Mouse (Mus musculus) embryonic facial prominence, embryonic 13.5 days (tissue): ENCODE data around the gene Slamf1. TPM values are rescaled to one million over a fixed set of nuclear protein-coding genes. Genes with fewer than 3 reads are reported as not detected.

Source experiments
- ATAC-seq: fragments of 200-750 bp; cut with Nextera tagmentation; 2 replicates; pipeline ENCODE4 v1.8.0; 2017; ENCODE audit warnings: low read depth; ENCODE audit not compliant: insufficient number of reproducible peaks, insufficient read depth, low FRiP score, low TSS enrichment
- H3K27ac ChIP-seq: fragments of 300-500 bp; sonication (generic); 2 replicates; pipeline ENCODE4 v1.5.1; 2015; ENCODE audit warnings: moderate library complexity, mild to moderate bottlenecking, inconsistent platforms
- H3K27me3 ChIP-seq: fragments of 300-500 bp; sonication (generic); 2 replicates; pipeline ENCODE4 v1.6.1; 2015; ENCODE audit warnings: mild to moderate bottlenecking, inconsistent platforms
- H3K36me3 ChIP-seq: fragments of 300-500 bp; sonication (generic); 2 replicates; pipeline ENCODE4 v1.6.1; 2015; ENCODE audit warnings: mild to moderate bottlenecking, inconsistent platforms
- H3K4me1 ChIP-seq: fragments of 300-500 bp; sonication (generic); 2 replicates; pipeline ENCODE4 v1.6.1; 2015; ENCODE audit warnings: inconsistent platforms
- H3K4me2 ChIP-seq: fragments of 300-500 bp; sonication (generic); 2 replicates; pipeline ENCODE4 v1.6.1; 2015; ENCODE audit warnings: moderate library complexity, mild to moderate bottlenecking, inconsistent platforms
- H3K4me3 ChIP-seq: fragments of 300-500 bp; sonication (generic); 2 replicates; pipeline ENCODE4 v1.5.1; 2015; ENCODE audit warnings: mild to moderate bottlenecking, inconsistent platforms
- H3K9ac ChIP-seq: fragments of 300-500 bp; sonication (generic); 2 replicates; pipeline ENCODE4 v1.6.1; 2015; ENCODE audit warnings: mild to moderate bottlenecking, inconsistent platforms
- H3K9me3 ChIP-seq: fragments of 300-500 bp; sonication (generic); 2 replicates; pipeline ENCODE4 v1.6.1; 2016; ENCODE audit warnings: inconsistent platforms
- WGBS: fragments of 180-500 bp; shearing (Covaris S2); methylation state at CpG from one replicate; pipeline ENCODE4 v1.1.7; 2015; ENCODE audit warnings: mixed read lengths; 5-methylcytosine and 5-hydroxymethylcytosine counted together
- polyA plus RNA-seq: library from polyadenylated mRNA; unstranded; fragments of >200 nt; fragmentation: Nextera tagmentation; extraction: Ambion mirVana; gene quantifications from 2 replicates; pipeline ENCODE4 v1.2.1, GENCODE M21; 2015

Gene Slamf1
- polyA plus RNA-seq, 1 experiment from 2014 or later, result 0.35 TPM

- Histone ChIP-seq H3K9ac (no peak overlapping the region), H3K36me3 (no peaks in the 10 kb centered on the region), H3K4me2 (no peak overlapping the region), H3K9me3 (no peaks in the 10 kb centered on the region), H3K27ac (no peak overlapping the region), H3K4me1 (no peaks in the 10 kb centered on the region), H3K4me3 (no peak overlapping the region), H3K27me3 (no peaks in the 10 kb centered on the region)
- peak; percentile 69; the same call in 1 of the 2 replicates for ATAC-seq
- WGBS, result 12% methylated on average over 8 of the region's 8 CpGs
Measured at GRCm38 (mm10) chr1:171815545-171816439, 48.9 kb downstream of the Slamf1 start.

- no peak overlapping the region for H3K27ac ChIP-seq
- H3K4me1 ChIP-seq, result no peaks in the 10 kb centered on the region
- no peak overlapping the region for H3K4me3 ChIP-seq
- 83% methylated on average over 4 of the region's 4 CpGs for WGBS
- no peak overlapping the region for H3K4me2 ChIP-seq
- no peaks in the 10 kb centered on the region for H3K27me3 ChIP-seq
- ATAC-seq, result no peak
- H3K36me3 ChIP-seq, result no peaks in the 10 kb centered on the region
- H3K9ac ChIP-seq, result no peak overlapping the region
- no peaks in the 10 kb centered on the region for H3K9me3 ChIP-seq
Measured at GRCm38 (mm10) chr1:171816991-171817390, 50.1 kb downstream of the Slamf1 start.

- H3K4me3 ChIP-seq, result no peak overlapping the region
Measured at GRCm38 (mm10) chr1:171821331-171821730, 54.4 kb downstream of the Slamf1 start.

GRCm38 (mm10) chr1:171825462-171825861 is 58.5 kb downstream of the Slamf1 start:
- Histone ChIP-seq H3K36me3 (no peaks in the 10 kb centered on the region), H3K9me3 (no peaks in the 10 kb centered on the region), H3K9ac (no peak overlapping the region), H3K4me1 (no peaks in the 10 kb centered on the region), H3K4me3 (no peak overlapping the region), H3K27me3 (no peaks in the 10 kb centered on the region), H3K4me2 (no peak overlapping the region), H3K27ac (no peak overlapping the region)
- 50% methylated on average over 4 of the region's 4 CpGs for whole genome bisulfite sequencing
- ATAC-seq, result no peak

More at GRCm38 (mm10) chr1:171821331-171821730, 54.4 kb downstream of the Slamf1 start:
- WGBS, result 31% methylated on average over 1 of the region's 1 CpGs
- Histone ChIP-seq H3K36me3 (no peaks in the 10 kb centered on the region), H3K4me1 (no peaks in the 10 kb centered on the region), H3K9me3 (no peaks in the 10 kb centered on the region), H3K4me2 (no peak overlapping the region), H3K27me3 (no peaks in the 10 kb centered on the region), H3K27ac (no peak overlapping the region), H3K9ac (no peak overlapping the region)
- no peak for ATAC-seq

- ATAC-seq, result no peak
- H3K9ac ChIP-seq, result no peak overlapping the region
- H3K4me1 ChIP-seq, result no peaks in the 10 kb centered on the region
- no peaks in the 10 kb centered on the region for H3K36me3 ChIP-seq
- no peaks in the 10 kb centered on the region for H3K27me3 ChIP-seq
- H3K4me2 ChIP-seq, result no peak overlapping the region
- no peaks in the 10 kb centered on the region for H3K9me3 ChIP-seq
- H3K27ac ChIP-seq, result no peak overlapping the region
- no peak overlapping the region for H3K4me3 ChIP-seq
Measured at GRCm38 (mm10) chr1:171826164-171826563, 59.2 kb downstream of the Slamf1 start.

- Histone ChIP-seq H3K4me3 (no peak overlapping the region), H3K27me3 (no peaks in the 10 kb centered on the region), H3K9me3 (no peaks in the 10 kb centered on the region), H3K27ac (no peak overlapping the region), H3K9ac (no peak overlapping the region), H3K4me1 (no peaks in the 10 kb centered on the region), H3K4me2 (no peak overlapping the region), H3K36me3 (no peaks in the 10 kb centered on the region)
- ATAC-seq, result no peak
Measured at GRCm38 (mm10) chr1:171827674-171828073, 60.7 kb downstream of the Slamf1 start.

GRCm38 (mm10) chr1:171839488-171839887 is 72.6 kb downstream of the Slamf1 start, which contains the start of gene Cd84:
Gene Cd84, plus strand, starts transcription at chr1:171839697.
- WGBS, result 89% methylated on average over 3 of the region's 3 CpGs
- Histone ChIP-seq H3K27me3 (no peaks in the 10 kb centered on the region), H3K27ac (no peak within 1 kb of the TSS), H3K4me1 (no peaks in the 10 kb centered on the region), H3K36me3 (no peaks in the 10 kb centered on the region), H3K4me2 (no peak within 1 kb of the TSS), H3K4me3 (no peak within 1 kb of the TSS), H3K9ac (no peak within 1 kb of the TSS), H3K9me3 (no peaks in the 10 kb centered on the region)
- ATAC-seq, result no peak

DNA sequence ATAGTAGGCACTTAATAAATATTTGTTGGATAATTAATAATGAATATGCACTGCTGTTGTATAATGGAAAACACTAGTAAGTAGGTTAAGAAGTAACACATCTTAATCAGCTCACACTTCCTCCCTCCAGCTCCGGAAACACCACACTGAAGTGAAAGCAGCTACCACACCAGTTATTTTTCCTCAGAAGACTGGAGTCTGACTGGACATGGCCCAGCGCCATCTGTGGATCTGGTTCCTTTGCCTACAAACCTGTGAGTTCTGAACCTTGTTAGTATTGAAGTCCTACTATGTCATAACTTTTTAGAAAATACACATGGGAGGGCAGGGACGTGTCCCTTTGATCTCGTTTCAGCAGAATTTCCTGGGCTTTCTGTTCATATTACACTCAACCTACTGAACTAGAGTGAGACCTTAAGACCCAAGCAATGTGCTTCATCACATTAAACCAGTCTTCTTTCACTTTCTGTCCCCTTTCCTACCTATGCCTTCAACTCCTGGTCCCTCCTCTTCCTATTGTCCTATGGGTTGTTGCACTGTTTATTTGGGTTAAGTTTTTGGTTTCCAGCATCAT is 73.6 kb downstream of the Slamf1 start:
- no peaks in the 10 kb centered on the region for H3K4me1 ChIP-seq
- no peaks in the 10 kb centered on the region for H3K36me3 ChIP-seq
- H3K9ac ChIP-seq, result no peak overlapping the region
- H3K27ac ChIP-seq, result no peak overlapping the region
- H3K27me3 ChIP-seq, result no peaks in the 10 kb centered on the region
- no peak overlapping the region for H3K4me3 ChIP-seq
- ATAC-seq, result no peak
- H3K4me2 ChIP-seq, result no peak overlapping the region
- no peaks in the 10 kb centered on the region for H3K9me3 ChIP-seq
- 77% methylated on average over 4 of the region's 4 CpGs for WGBS

DNA sequence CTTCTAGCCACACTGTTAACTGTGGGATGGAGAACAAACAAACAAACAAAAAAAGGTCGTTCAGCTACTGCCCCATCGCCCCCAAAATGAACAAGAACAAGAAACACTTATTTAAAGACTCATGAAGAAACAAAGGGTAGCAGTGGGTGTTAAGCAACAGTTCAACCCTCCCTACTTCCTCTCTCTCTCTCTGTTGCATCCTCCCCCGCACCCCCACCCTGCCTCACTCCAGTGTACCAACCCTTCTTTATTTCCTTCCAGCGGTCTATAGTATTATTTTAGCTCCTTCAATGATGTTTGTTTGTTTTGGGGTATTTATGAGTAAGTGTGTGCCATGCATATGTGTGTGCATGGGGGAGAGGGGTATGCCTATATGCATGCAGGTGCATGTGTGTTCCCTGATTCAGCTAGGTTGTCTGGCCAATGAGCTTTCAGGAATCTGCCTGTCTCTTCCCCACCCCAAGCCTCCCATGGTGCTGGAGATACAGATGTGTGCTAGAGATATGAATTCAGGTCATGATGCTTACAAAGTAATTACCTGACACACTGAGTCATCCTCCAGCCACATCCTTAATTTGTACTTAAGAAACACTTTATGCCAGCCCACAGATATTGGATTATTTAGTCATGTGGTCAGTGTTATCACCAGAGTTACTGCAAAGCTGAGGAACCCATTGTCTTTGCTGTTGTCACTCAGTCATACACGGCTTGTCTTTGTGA is 78.3 kb downstream of the Slamf1 start:
- Histone ChIP-seq H3K27ac (no peak overlapping the region), H3K4me1 (no peaks in the 10 kb centered on the region), H3K36me3 (no peaks in the 10 kb centered on the region), H3K4me2 (no peak overlapping the region), H3K27me3 (no peaks in the 10 kb centered on the region), H3K9ac (no peak overlapping the region), H3K4me3 (no peak overlapping the region), H3K9me3 (no peaks in the 10 kb centered on the region)
- ATAC-seq, result no peak
- WGBS, result 74% methylated on average over 5 of the region's 5 CpGs

GRCm38 (mm10) chr1:171848201-171848600 is 81.3 kb downstream of the Slamf1 start:
- no peak for ATAC-seq
- no peaks in the 10 kb centered on the region for H3K36me3 ChIP-seq

DNA sequence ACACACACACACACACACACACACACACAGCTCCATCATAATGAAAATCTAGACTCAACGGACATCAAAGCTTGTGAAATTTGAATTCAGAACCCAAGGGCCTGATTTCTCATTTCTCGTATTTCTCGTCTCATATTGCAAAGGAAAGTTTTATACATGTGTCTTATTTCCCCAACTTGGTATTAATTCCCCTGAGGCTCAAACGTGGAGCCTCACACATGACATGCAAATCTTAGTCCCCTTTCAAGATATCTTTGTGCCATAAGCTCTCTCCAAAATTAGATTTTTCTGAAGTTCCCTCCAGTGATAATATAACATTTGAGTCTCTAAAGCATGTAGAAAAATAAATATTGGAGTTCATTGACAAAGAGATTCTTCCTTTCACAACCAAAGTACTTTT is 81.8 kb downstream of the Slamf1 start:
- H3K9me3 ChIP-seq, result no peaks in the 10 kb centered on the region
- H3K4me2 ChIP-seq, result no peak overlapping the region
- H3K9ac ChIP-seq, result no peak overlapping the region
- H3K27me3 ChIP-seq, result no peaks in the 10 kb centered on the region
- H3K4me3 ChIP-seq, result no peak overlapping the region
- no peak overlapping the region for H3K27ac ChIP-seq
- H3K36me3 ChIP-seq, result no peaks in the 10 kb centered on the region
- H3K4me1 ChIP-seq, result no peaks in the 10 kb centered on the region
- WGBS, result 78% methylated on average over 4 of the region's 4 CpGs
- ATAC-seq, result no peak

More at GRCm38 (mm10) chr1:171848201-171848600, 81.3 kb downstream of the Slamf1 start:
- Histone ChIP-seq H3K9ac (no peak overlapping the region), H3K9me3 (no peaks in the 10 kb centered on the region), H3K4me3 (no peak overlapping the region), H3K27me3 (no peaks in the 10 kb centered on the region), H3K27ac (no peak overlapping the region), H3K4me2 (no peak overlapping the region), H3K4me1 (no peaks in the 10 kb centered on the region)
